Mouse (Mus musculus): ENCODE data around the gene Tmtc2. TPM values are rescaled to one million over a fixed set of nuclear protein-coding genes. Genes with fewer than 3 reads are reported as not detected.

Tmtc2 gene
- polyA plus RNA-seq, 1 experiment from 2014 or later, result 7.0 TPM

DNA sequence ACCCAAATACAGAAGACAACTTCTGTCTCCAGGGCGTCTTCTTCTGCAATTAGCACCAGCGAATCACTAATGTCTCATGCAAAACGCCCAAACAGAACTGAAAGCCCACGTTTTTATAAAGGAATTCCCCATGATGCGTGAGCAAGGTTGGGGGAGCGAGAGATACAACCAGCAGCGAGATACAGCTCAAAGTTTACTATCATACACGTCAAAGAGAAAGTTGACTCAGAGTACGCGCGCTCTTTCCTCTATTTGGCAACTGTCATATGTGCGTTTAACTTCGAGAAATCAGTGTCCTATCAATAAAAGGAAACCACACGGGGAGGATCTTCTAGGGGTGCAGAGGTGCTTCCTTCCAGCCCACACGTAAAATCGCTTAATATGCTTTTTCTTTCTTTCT, 1.4 kb downstream of the Tmtc2 start:
- H3K9ac ChIP-seq, result peak overlapping the region; percentile 62
- WGBS, result 6% methylated on average over 16 of the region's 16 CpGs

DNA sequence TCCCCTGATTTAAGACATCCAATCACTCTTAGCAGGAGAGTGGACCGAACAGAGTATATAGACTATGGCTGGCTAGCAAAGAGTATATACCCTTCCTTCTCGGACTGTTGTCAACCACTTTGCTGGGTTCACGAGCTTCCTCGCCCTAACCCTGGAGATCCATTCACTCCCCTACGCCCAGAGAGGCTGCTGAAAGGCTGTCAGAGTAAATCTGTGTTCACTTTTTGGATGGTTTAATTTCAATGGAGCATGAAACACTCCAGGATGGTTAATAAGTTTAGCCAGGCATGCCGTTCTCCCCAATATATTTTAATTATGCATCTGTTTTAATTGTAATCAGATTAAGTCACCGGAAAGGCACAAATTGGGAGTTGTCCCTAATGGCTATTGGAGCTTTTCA, 1.9 kb downstream of the Tmtc2 start:
- WGBS, result 51% methylated on average over 7 of the region's 7 CpGs
- Histone ChIP-seq H3K4me1 (replicated peaks) (peaks cover 25% of the 10 kb centered on the region), H3K9ac (peak overlapping the region; percentile 32; the same call in 1 of the 2 replicates), H3K36me3 (no peaks in the 10 kb centered on the region), H3K27ac (ENCODE audit: poor library complexity, severe bottlenecking) (0 out of 2 replicates have a peak overlapping the region, but pooled peaks have one; percentile 25), H3K4me2 (peak overlapping the region; percentile 92), H3K27me3 (replicated peaks) (no peaks in the 10 kb centered on the region), H3K9me3 (replicated peaks) (no peaks in the 10 kb centered on the region), H3K4me3 (peak overlapping the region; percentile 84)
- no peak for ATAC-seq (ENCODE audit: insufficient number of reproducible peaks, low FRiP score)

More for the DNA sequence above, 1.4 kb downstream of the Tmtc2 start:
- H3K27me3 ChIP-seq (replicated peaks), result no peaks in the 10 kb centered on the region
- no peak overlapping the region for H3K27ac ChIP-seq (ENCODE audit: poor library complexity, severe bottlenecking)
- no peak for ATAC-seq (ENCODE audit: insufficient number of reproducible peaks, low FRiP score)
- H3K36me3 ChIP-seq, result no peaks in the 10 kb centered on the region
- H3K4me1 ChIP-seq (replicated peaks), result peaks cover 25% of the 10 kb centered on the region
- peak overlapping the region; percentile 92 for H3K4me2 ChIP-seq
- H3K4me3 ChIP-seq, result peak overlapping the region; percentile 84
- no peaks in the 10 kb centered on the region for H3K9me3 ChIP-seq (replicated peaks)

DNA sequence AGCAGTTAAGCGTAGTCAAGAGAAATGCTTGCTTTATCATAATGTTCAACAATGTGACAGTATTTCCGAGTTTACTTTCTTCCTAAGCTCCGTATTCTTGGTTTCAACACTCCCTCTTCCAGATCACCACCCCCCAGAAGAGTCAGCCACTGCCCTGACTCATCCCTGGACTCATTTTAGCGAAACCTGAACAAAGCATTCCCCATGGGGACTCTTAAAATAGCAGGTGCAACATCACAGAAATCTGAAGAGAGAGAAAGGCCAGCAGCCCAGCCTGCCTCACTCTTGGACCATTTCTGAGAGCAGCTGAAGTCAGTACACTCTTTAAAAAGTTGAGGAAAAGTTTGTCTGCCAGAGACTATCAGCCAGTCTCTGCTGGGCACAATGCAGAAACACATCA, 2.4 kb downstream of the Tmtc2 start:
- H3K4me3 ChIP-seq, result peak overlapping the region; percentile 84
- no peaks in the 10 kb centered on the region for H3K27me3 ChIP-seq (replicated peaks)
- 42% methylated on average over 4 of the region's 4 CpGs for WGBS
- peak overlapping the region; percentile 32; the same call in 1 of the 2 replicates for H3K9ac ChIP-seq
- H3K4me2 ChIP-seq, result peak overlapping the region; percentile 92
- H3K27ac ChIP-seq (ENCODE audit: poor library complexity, severe bottlenecking), result peak overlapping the region; percentile 25; the same call in 1 of the 2 replicates
- no peak for ATAC-seq (ENCODE audit: insufficient number of reproducible peaks, low FRiP score)
- no peaks in the 10 kb centered on the region for H3K36me3 ChIP-seq
- H3K4me1 ChIP-seq (replicated peaks), result peaks cover 25% of the 10 kb centered on the region
- H3K9me3 ChIP-seq (replicated peaks), result no peaks in the 10 kb centered on the region

DNA sequence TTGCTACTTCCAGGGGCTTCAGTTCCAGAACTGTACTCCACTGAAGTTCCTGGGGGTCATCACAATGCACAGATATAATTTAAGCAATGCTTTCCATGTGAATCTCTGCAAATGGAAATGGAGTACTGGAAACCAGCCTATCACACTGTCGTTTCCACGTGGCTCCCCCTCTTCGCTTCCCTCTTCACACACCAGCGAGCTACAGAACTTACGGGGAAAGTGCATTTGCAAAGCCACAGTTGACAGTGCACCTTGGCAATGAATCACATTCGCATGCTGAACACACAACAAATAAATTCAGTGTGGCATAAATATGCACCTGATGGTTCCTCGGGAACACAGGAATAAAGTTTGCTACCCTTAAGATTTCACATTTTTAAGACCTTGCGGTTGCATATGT, 3.2 kb downstream of the Tmtc2 start:
- Histone ChIP-seq H3K9ac (no peak overlapping the region), H3K4me3 (no peak overlapping the region), H3K4me1 (replicated peaks) (peaks cover 25% of the 10 kb centered on the region), H3K36me3 (no peaks in the 10 kb centered on the region), H3K4me2 (peak overlapping the region; percentile 26; the same call in 1 of the 2 replicates), H3K9me3 (replicated peaks) (no peaks in the 10 kb centered on the region), H3K27me3 (replicated peaks) (no peaks in the 10 kb centered on the region), H3K27ac (ENCODE audit: poor library complexity, severe bottlenecking) (no peak overlapping the region)
- no peak for ATAC-seq (ENCODE audit: insufficient number of reproducible peaks, low FRiP score)
- 85% methylated on average over 8 of the region's 8 CpGs for WGBS

DNA sequence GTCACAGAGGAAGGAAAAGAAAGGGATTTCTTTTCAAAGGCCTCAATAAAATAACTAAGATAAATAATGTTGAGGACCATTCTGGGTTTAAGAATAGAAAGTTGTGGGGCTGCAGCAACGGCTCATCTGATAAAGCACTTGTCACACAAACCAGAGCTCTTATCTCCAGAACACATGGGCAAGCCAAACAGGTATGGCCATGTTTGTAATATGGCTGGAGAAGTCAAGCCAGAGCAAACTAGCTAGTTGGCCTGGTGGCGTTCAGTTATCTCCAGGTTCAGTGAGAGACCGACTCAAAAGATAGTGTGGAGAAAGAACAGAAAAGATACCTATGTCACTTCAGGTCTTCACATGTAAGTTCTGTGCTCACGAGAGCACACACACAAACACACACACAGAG, 4.7 kb downstream of the Tmtc2 start:
- no peak overlapping the region for H3K9ac ChIP-seq
- H3K4me1 ChIP-seq (replicated peaks), result peaks cover 25% of the 10 kb centered on the region
- no peaks in the 10 kb centered on the region for H3K36me3 ChIP-seq
- no peaks in the 10 kb centered on the region for H3K27me3 ChIP-seq (replicated peaks)
- no peak overlapping the region for H3K4me3 ChIP-seq
- no peaks in the 10 kb centered on the region for H3K9me3 ChIP-seq (replicated peaks)
- WGBS, result 50% methylated on average over 4 of the region's 4 CpGs
- no peak overlapping the region for H3K4me2 ChIP-seq
- no peak for ATAC-seq (ENCODE audit: insufficient number of reproducible peaks, low FRiP score)
- no peak overlapping the region for H3K27ac ChIP-seq (ENCODE audit: poor library complexity, severe bottlenecking)

DNA sequence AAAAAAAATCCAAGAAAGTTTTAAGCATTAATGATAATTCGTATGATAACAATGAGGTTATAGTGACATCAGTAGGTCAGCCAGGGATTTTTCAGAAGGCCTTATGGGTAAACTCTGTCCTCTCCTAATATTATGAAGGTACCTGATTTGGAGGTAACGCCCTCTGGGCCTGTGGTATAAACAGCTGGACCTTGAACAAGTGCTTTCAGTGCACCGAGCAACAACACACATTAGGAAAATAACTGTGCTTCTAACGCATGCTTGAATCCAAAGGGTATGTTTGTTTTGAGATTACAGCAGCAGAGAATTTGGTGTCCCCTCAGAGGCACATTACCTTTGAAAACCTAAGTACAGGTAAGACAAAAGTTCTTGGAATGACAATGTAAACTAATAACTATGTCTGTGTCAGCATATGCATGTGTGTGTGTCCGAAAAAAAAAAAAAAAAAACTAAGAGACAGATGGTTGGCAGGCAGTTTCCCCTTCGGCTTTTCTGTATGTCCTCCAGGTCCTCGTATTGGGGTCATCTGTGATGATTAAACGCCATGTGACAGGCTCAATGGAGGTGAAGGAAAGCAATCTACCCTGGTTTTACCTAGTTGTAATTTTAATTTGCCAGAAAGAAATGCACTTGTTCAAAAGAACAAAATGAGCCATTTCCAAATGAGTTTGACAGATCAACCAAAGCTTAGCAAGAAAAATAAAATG, 6.3 kb downstream of the Tmtc2 start:
- 83% methylated on average over 8 of the region's 8 CpGs for WGBS
- H3K27me3 ChIP-seq (replicated peaks), result no peaks in the 10 kb centered on the region
- H3K36me3 ChIP-seq, result no peaks in the 10 kb centered on the region
- H3K9ac ChIP-seq, result no peak overlapping the region
- no peak overlapping the region for H3K4me2 ChIP-seq
- H3K27ac ChIP-seq (ENCODE audit: poor library complexity, severe bottlenecking), result no peak overlapping the region
- H3K4me1 ChIP-seq (replicated peaks), result peaks cover 25% of the 10 kb centered on the region
- no peak for ATAC-seq (ENCODE audit: insufficient number of reproducible peaks, low FRiP score)
- H3K9me3 ChIP-seq (replicated peaks), result no peaks in the 10 kb centered on the region
- no peak overlapping the region for H3K4me3 ChIP-seq

DNA sequence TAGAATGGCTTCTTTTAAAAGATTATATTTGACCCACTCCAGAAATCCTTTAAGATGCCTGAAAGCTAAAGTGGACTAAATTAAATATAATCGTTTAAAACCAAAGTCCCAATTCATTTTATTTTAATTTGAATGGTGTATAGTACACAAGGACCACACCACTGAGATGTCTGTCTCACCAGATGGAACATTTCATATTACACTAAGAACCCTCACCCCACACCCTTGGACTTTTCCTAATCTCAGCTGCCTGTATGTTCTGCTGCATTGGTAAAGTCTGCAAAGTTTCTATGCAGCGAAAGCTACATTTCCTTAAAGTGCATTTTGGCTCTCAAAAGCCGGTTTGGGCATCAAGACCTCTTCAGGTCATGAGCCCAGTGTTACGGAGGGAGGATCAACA, 12.7 kb downstream of the Tmtc2 start:
- no peaks in the 10 kb centered on the region for H3K27me3 ChIP-seq (replicated peaks)
- WGBS, result 85% methylated on average over 4 of the region's 4 CpGs
- ATAC-seq (ENCODE audit: insufficient number of reproducible peaks, low FRiP score), result no peak
- peaks cover 7% of the 10 kb centered on the region; the same call in 1 of the 2 replicates for H3K36me3 ChIP-seq
- no peak overlapping the region for H3K9ac ChIP-seq
- peaks cover 9% of the 10 kb centered on the region; the same call in 1 of the 2 replicates for H3K4me1 ChIP-seq (replicated peaks)
- H3K27ac ChIP-seq (ENCODE audit: poor library complexity, severe bottlenecking), result no peak overlapping the region
- no peak overlapping the region for H3K4me2 ChIP-seq
- H3K4me3 ChIP-seq, result no peak overlapping the region
- H3K9me3 ChIP-seq (replicated peaks), result no peaks in the 10 kb centered on the region

DNA sequence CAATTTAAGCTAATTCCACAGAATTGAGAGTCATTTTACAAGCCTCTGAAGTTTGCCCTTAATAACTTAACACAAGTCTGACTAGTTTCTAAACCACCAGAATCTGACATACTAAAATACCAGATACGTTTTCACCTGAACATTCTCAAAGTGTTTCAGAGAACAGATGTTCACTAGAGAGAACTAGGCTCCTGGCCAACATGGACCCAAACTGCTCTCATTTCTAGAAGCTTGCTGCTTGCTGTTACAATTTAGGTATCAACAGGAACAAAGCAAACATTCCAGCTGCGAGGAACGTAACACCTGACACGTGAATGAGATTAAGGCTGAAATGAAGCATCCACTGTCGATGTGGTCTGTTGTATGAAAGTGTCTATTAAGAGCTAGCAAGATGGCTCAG, 16.7 kb downstream of the Tmtc2 start:
- WGBS, result 72% methylated on average over 5 of the region's 5 CpGs
- H3K27me3 ChIP-seq (replicated peaks), result no peaks in the 10 kb centered on the region
- no peak overlapping the region for H3K9ac ChIP-seq
- H3K27ac ChIP-seq (ENCODE audit: poor library complexity, severe bottlenecking), result no peak overlapping the region
- peaks cover 7% of the 10 kb centered on the region; the same call in 1 of the 2 replicates for H3K36me3 ChIP-seq
- H3K4me3 ChIP-seq, result no peak overlapping the region
- no peak for ATAC-seq (ENCODE audit: insufficient number of reproducible peaks, low FRiP score)
- peaks cover 22% of the 10 kb centered on the region for H3K4me1 ChIP-seq (replicated peaks)
- no peaks in the 10 kb centered on the region for H3K9me3 ChIP-seq (replicated peaks)
- H3K4me2 ChIP-seq, result no peak overlapping the region

DNA sequence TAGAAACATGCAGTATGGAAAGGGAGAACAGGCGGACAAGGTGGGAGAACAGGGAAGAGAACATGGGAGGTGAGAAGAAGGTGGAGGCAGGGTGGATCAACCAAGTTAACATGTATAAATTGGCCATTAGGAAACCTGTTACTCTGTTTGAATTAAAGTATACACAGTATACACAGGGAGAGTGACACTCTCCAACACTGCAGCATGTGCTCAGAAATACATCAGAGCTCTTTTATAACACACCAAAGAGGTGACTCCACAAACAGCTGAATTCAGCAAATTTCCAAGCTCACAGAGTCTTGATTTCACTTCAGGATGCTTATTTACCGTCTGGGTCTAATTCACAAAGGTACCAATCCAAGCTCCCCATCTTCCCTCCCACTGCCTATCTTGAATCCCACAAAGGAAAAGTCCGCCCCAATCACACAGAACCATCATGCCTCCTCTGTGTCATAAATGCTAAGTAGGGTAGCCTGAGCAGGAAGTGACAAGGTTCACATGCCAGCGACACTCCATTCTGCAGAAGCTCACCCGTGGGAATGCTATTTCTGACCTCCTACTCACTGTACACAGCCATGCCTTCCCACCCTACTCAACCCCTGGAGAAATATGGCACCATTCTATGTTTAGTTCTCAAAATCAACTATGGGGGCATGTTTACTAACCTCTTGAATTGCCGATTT, 17.2 kb downstream of the Tmtc2 start:
- H3K4me2 ChIP-seq, result no peak overlapping the region
- H3K9ac ChIP-seq, result no peak overlapping the region
- WGBS, result 66% methylated on average over 6 of the region's 6 CpGs
- peaks cover 28% of the 10 kb centered on the region for H3K4me1 ChIP-seq (replicated peaks)
- no peaks in the 10 kb centered on the region for H3K27me3 ChIP-seq (replicated peaks)
- H3K4me3 ChIP-seq, result no peak overlapping the region
- H3K36me3 ChIP-seq, result peaks cover 7% of the 10 kb centered on the region; the same call in 1 of the 2 replicates
- no peak overlapping the region for H3K27ac ChIP-seq (ENCODE audit: poor library complexity, severe bottlenecking)
- H3K9me3 ChIP-seq (replicated peaks), result no peaks in the 10 kb centered on the region
- ATAC-seq (ENCODE audit: insufficient number of reproducible peaks, low FRiP score), result no peak

DNA sequence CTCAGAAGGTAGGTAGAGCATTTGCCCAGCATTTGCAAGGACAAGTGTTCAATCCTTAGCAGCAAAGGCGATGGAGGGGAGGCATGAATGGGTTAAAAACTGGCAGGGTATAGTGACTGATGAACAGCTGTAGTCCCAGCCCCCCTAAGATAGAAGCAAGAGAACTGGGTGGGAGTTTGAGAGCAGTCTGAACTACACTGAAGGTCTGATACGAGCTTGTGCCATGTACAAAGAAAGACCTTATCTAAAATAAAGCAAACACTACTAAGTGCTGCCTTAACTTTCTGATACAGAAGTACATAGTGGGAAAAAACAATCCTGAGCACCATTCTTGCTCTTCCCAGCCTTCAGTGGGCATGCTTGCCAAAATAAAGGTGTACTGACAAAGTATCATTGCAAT, 20.1 kb downstream of the Tmtc2 start:
- 50% methylated on average over 2 of the region's 2 CpGs for WGBS
- Histone ChIP-seq H3K4me2 (no peak overlapping the region), H3K4me1 (replicated peaks) (peaks cover 29% of the 10 kb centered on the region), H3K27ac (ENCODE audit: poor library complexity, severe bottlenecking) (no peak overlapping the region), H3K9ac (no peak overlapping the region), H3K4me3 (no peak overlapping the region), H3K27me3 (replicated peaks) (no peaks in the 10 kb centered on the region), H3K9me3 (replicated peaks) (no peaks in the 10 kb centered on the region), H3K36me3 (no peaks in the 10 kb centered on the region)
- ATAC-seq (ENCODE audit: insufficient number of reproducible peaks, low FRiP score), result no peak

DNA sequence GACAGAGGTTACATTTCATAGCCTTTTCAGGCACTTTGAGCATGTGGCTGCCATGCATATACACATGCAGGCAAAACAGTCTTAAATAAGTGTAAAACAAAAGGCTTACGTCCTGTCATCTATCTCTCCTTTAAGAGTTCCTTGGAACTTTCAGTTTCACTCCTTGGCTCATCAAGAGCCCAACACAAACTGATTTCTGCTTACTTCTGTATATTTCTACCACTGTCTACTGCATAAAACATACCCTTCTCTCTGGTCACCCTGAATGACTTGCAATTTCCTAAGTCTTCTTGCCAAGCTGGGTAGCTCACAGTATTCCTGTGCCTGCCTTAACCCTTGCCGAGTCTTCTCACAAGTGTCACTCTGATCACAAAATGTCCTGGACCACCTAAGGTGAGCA, 26.2 kb downstream of the Tmtc2 start:
- Histone ChIP-seq H3K4me3 (no peak overlapping the region), H3K4me2 (no peak overlapping the region), H3K4me1 (replicated peaks) (peaks cover 12% of the 10 kb centered on the region), H3K27ac (ENCODE audit: poor library complexity, severe bottlenecking) (no peak overlapping the region), H3K9ac (no peak overlapping the region), H3K27me3 (replicated peaks) (no peaks in the 10 kb centered on the region), H3K36me3 (no peaks in the 10 kb centered on the region), H3K9me3 (replicated peaks) (no peaks in the 10 kb centered on the region)
- no peak for ATAC-seq (ENCODE audit: insufficient number of reproducible peaks, low FRiP score)
- WGBS, result 88% methylated on average over 2 of the region's 2 CpGs

Measured in heart, embryonic 12.5 days (tissue).